Mouse (Mus musculus) kidney, postnatal 0 days (tissue): ENCODE data around the gene Lamc3. TPM values are rescaled to one million over a fixed set of nuclear protein-coding genes. Genes with fewer than 3 reads are reported as not detected.

Experiments
- ATAC-seq: fragments of 200-750 bp; cut with Nextera tagmentation; replicated peaks from 2 replicates; pipeline ENCODE4 v1.8.0; 2017; ENCODE audit warnings: low read depth, moderate number of reproducible peaks, moderate TSS enrichment, moderate library complexity; ENCODE audit not compliant: low FRiP score
- DNase-seq: peaks from one replicate; pipeline ENCODE4 v3.0.0-alpha.2; 2016; ENCODE audit warnings: low spot score
- H3K27ac ChIP-seq: fragments of 300-500 bp; sonication (generic); 2 replicates; pipeline ENCODE4 v1.5.1; 2014; ENCODE audit warnings: mild to moderate bottlenecking
- H3K27me3 ChIP-seq: fragments of 300-500 bp; sonication (generic); 2 replicates; pipeline ENCODE4 v1.6.1; 2014; ENCODE audit warnings: low read length, mixed read lengths; ENCODE audit not compliant: insufficient read depth
- H3K36me3 ChIP-seq: fragments of 300-500 bp; sonication (generic); 2 replicates; pipeline ENCODE4 v1.6.1; 2014; ENCODE audit warnings: low read length, mixed read lengths; ENCODE audit not compliant: insufficient read depth
- H3K4me1 ChIP-seq: fragments of 300-500 bp; sonication (generic); replicated peaks from 2 replicates; pipeline ENCODE4 v1.6.1; 2014; ENCODE audit warnings: antibody characterized with exemption, low read length, mixed read lengths; ENCODE audit not compliant: insufficient read depth
- H3K4me2 ChIP-seq: fragments of 300-500 bp; sonication (generic); 2 replicates; pipeline ENCODE4 v1.6.1; 2014; ENCODE audit warnings: mild to moderate bottlenecking, low read length, moderate library complexity, mixed read lengths
- H3K4me3 ChIP-seq: fragments of 300-500 bp; sonication (generic); replicated peaks from 2 replicates; pipeline ENCODE4 v1.5.1; 2014; ENCODE audit warnings: low read depth, low read length
- H3K9ac ChIP-seq: fragments of 300-500 bp; sonication (generic); 2 replicates; pipeline ENCODE4 v1.6.1; 2014; ENCODE audit warnings: low read depth, low read length
- H3K9me3 ChIP-seq: fragments of 300-500 bp; sonication (generic); replicated peaks from 2 replicates; pipeline ENCODE4 v1.6.1; 2016; ENCODE audit warnings: low read length, inconsistent platforms, mixed read lengths
- CTCF ChIP-seq: IDR thresholded peaks from 2 replicates; pipeline ENCODE4 v1.5.1; 2016; ENCODE audit warnings: antibody characterized with exemption, low read depth, mild to moderate bottlenecking, moderate library complexity
- WGBS: fragments of 180-500 bp; shearing (Covaris S2); extraction: QIAGEN DNeasy Blood & Tissue Kit; methylation state at CpG from one replicate; pipeline ENCODE4 v1.1.7; 2014; 5-methylcytosine and 5-hydroxymethylcytosine counted together
- polyA plus RNA-seq: library from polyadenylated mRNA; unstranded; fragments of >200 nt; fragmentation: Nextera tagmentation; extraction: Ambion mirVana; gene quantifications from 2 replicates; pipeline ENCODE4 v1.2.1, GENCODE M21; 2015

Lamc3 gene
- polyA plus RNA-seq, 1 experiment from 2014 or later = 2.8 TPM

DNA sequence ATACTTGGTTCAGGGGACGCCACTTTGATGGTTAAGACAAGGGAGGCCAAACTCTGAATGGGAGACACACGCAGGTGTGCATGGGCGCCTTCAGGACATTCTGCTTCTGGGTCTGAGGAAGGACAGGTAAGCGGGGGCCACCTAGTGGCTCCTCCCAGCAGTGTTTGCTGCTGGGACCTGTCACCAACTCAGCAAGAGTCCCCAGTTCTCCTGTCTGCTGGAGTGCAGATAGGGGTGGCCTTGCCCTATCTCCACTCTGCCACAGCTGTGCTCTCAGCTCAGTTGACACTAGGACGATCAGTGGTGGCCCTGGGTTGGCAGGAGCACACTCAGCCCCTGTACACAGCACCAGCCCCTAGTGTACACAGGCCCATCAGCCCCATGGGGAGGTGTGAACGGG, 39.2 kb upstream of the Lamc3 start:
- TF ChIP-seq CTCF = peak; percentile 71
- H3K4me3 ChIP-seq = no peak overlapping the region
- no peak overlapping the region for H3K27ac ChIP-seq
- H3K9me3 ChIP-seq = no peaks in the 10 kb centered on the region
- H3K27me3 ChIP-seq = peaks cover 24% of the 10 kb centered on the region
- H3K9ac ChIP-seq = no peak overlapping the region
- H3K4me2 ChIP-seq = no peak overlapping the region
- DNase-seq (peak; percentile 46), ATAC-seq (0 out of 2 replicates have a peak, but pooled peaks have one; percentile 26)
- 25% methylated on average over 6 of the region's 6 CpGs for WGBS
- H3K4me1 ChIP-seq = peaks cover 15% of the 10 kb centered on the region
- H3K36me3 ChIP-seq = no peaks in the 10 kb centered on the region

DNA sequence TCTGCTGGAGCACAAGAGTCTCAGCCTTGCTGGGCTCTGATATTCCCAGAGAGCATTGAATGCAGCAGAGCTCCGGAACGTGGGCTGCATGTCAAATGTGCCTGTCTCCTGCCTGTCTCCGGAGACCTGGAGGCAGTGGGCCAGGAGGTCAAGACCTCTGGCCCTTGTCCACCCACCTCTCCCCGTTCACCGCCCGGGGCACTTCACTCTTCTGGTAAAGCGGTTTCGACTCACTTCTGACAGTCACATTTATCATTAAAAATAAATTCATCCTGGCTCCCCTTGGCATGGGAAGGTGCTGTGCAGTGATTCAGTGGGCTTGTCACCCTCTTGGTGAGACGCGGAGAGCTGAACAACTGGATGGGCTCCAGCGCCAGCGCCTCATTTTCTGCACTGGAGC, 37.0 kb upstream of the Lamc3 start:
- Histone ChIP-seq H3K4me2 (no peak overlapping the region), H3K27me3 (peaks cover 19% of the 10 kb centered on the region), H3K9ac (no peak overlapping the region), H3K4me3 (no peak overlapping the region), H3K27ac (no peak overlapping the region), H3K36me3 (no peaks in the 10 kb centered on the region), H3K4me1 (peaks cover 19% of the 10 kb centered on the region), H3K9me3 (no peaks in the 10 kb centered on the region)
- no peak for TF ChIP-seq CTCF
- ATAC-seq (no peak), DNase-seq (no peak)
- 28% methylated on average over 12 of the region's 12 CpGs for WGBS

DNA sequence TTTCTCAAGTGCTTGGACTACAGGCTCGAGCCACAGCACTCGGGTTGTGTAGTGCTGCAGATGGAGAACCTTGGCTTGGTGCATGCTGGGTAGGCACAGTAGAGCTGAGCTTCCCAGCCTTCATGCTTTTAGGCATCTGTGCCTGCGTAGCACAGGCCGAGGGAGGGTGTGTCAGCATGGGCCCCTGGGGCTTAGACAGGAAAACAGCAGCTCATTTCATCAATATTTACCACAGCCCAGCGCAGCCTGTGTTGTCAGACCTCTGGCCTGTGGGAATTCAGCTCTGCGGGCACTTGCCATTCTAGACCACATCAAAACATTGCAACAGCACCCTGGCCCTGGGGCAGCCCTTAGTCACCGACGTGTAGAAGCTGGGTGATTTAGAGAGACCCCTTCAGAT, 31.1 kb upstream of the Lamc3 start:
- no peak overlapping the region for H3K4me3 ChIP-seq
- H3K36me3 ChIP-seq = no peaks in the 10 kb centered on the region
- H3K9ac ChIP-seq = no peak overlapping the region
- no peak overlapping the region for H3K27ac ChIP-seq
- 0 out of 2 replicates have a peak, but pooled peaks cover 4% of the 10 kb centered on the region for H3K4me1 ChIP-seq
- no peak for TF ChIP-seq CTCF
- WGBS = 70% methylated on average over 8 of the region's 8 CpGs
- DNase-seq = no peak
- no peak for ATAC-seq
- no peak overlapping the region for H3K4me2 ChIP-seq
- H3K27me3 ChIP-seq = no peaks in the 10 kb centered on the region
- no peaks in the 10 kb centered on the region for H3K9me3 ChIP-seq

DNA sequence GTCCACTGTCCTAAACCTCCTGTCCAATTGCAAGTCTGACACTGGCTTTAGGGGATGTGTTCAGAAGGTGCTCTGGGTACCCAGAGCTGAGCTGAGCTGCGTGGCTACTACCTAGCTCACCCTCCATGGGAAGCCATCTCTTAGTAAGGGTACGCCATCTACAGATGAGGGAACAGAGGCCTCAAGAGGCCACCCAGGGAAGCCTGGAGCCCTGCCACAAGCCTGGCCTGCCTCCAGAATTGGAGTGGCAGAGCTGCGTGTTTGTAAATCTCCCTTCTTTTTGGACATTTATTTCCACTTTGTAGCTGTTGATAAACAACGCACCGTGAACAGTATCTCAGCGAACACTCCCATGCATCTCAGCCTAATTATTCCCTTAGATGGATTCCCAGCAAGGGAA, 29.9 kb upstream of the Lamc3 start:
- H3K27ac ChIP-seq = no peak overlapping the region
- no peaks in the 10 kb centered on the region for H3K27me3 ChIP-seq
- no peak overlapping the region for H3K4me2 ChIP-seq
- H3K9ac ChIP-seq = no peak overlapping the region
- WGBS = 66% methylated on average over 6 of the region's 6 CpGs
- no peak overlapping the region for H3K4me3 ChIP-seq
- TF ChIP-seq CTCF = no peak
- H3K4me1 ChIP-seq = 0 out of 2 replicates have a peak, but pooled peaks cover 4% of the 10 kb centered on the region
- DNase-seq (no peak), ATAC-seq (no peak)
- H3K36me3 ChIP-seq = no peaks in the 10 kb centered on the region
- H3K9me3 ChIP-seq = no peaks in the 10 kb centered on the region

DNA sequence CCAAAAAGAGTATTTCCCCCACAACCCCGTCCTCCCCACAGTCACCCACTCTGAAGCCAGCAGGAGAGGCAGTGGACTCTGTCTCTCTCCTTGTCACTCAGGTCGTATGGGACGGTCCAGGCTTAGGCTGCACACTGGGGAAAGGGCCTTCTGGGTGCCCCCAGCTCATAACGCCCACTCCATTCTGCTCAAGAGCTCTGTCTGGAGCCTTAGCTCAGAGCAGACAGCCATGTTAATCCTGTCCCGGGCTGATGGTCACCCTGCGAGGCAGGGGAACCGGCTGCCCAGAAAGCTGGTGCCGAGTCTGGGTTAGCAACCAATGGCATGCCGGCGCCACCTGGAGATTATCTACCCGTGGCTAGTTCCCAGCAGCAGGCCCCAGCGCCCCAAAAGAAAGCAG, 28.6 kb upstream of the Lamc3 start:
- ATAC-seq = no peak
- no peaks in the 10 kb centered on the region for H3K9me3 ChIP-seq
- TF ChIP-seq CTCF = no peak
- no peak overlapping the region for H3K27ac ChIP-seq
- no peaks in the 10 kb centered on the region for H3K36me3 ChIP-seq
- H3K4me3 ChIP-seq = no peak overlapping the region
- DNase-seq = no peak
- H3K4me1 ChIP-seq = 0 out of 2 replicates have a peak, but pooled peaks cover 4% of the 10 kb centered on the region
- no peak overlapping the region for H3K9ac ChIP-seq
- WGBS = 33% methylated on average over 12 of the region's 12 CpGs
- H3K4me2 ChIP-seq = no peak overlapping the region
- no peaks in the 10 kb centered on the region for H3K27me3 ChIP-seq

DNA sequence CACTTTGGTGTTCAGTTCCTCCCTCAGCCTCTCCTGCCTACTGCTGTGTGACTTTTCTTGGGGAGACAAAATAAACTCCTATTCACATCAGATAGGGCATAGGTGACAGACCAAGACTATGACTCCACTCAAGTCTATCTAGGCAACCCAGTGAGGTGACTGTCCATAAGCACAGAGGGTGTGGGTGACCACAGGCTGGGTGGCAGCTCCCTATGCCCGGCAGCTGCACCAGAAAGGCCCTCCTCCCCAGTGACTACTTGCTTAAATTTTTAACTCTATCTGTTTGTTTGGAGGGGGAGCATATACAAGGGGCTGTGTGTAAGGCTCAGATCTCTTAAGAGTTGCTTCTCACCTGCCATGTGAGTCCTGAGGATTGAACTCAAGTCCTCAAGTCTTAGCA, 24.2 kb upstream of the Lamc3 start:
- no peak for TF ChIP-seq CTCF
- 54% methylated on average over 1 of the region's 1 CpGs for WGBS
- ATAC-seq = no peak

DNA sequence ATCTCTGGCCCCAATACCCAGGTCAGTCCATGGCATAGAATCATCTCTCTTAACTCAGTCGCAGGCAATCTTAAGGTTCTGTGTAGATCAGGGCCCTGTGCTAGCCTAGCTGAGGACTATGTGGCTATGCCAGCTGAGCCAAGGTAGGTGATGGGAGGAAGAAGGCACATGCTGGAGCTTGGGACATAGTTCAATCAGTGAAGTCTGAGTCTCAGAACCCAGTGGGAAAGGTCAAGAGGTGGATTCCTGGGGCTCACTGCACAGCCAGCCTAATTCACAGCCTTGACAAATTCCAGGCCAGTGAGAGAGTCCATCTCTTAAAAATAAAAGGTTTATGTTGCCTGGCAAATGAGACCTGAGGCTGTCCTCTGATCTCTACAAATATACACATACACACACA, 23.3 kb upstream of the Lamc3 start:
- no peak for DNase-seq
- no peak for ATAC-seq
- 85% methylated on average over 1 of the region's 1 CpGs for WGBS

More for the DNA sequence above, 24.2 kb upstream of the Lamc3 start:
- Histone ChIP-seq H3K27me3 (no peaks in the 10 kb centered on the region), H3K4me1 (0 out of 2 replicates have a peak, but pooled peaks cover 4% of the 10 kb centered on the region), H3K27ac (no peak overlapping the region), H3K36me3 (no peaks in the 10 kb centered on the region), H3K9ac (no peak overlapping the region), H3K9me3 (no peaks in the 10 kb centered on the region), H3K4me2 (no peak overlapping the region), H3K4me3 (no peak overlapping the region)
- no peak for DNase-seq

More for the DNA sequence above, 23.3 kb upstream of the Lamc3 start:
- Histone ChIP-seq H3K9ac (no peak overlapping the region), H3K4me3 (no peak overlapping the region), H3K4me2 (no peak overlapping the region), H3K4me1 (0 out of 2 replicates have a peak, but pooled peaks cover 4% of the 10 kb centered on the region), H3K9me3 (no peaks in the 10 kb centered on the region), H3K36me3 (no peaks in the 10 kb centered on the region), H3K27me3 (no peaks in the 10 kb centered on the region), H3K27ac (no peak overlapping the region)
- no peak for TF ChIP-seq CTCF
